Mouse (Mus musculus) myocyte (in vitro differentiated cells): ENCODE data around the gene Smurf2.

ENCODE experiments used
- CEBPB ChIP-seq: IDR thresholded peaks from 2 replicates; pipeline ENCODE4 v1.6.1; 2011; ENCODE audit warnings: mild to moderate bottlenecking, moderate library complexity; ENCODE audit not compliant: poor library complexity, insufficient read depth, severe bottlenecking
- E2F4 ChIP-seq: IDR thresholded peaks from one replicate; pipeline ENCODE4 v1.6.1; 2011; ENCODE audit warnings: mild to moderate bottlenecking, control low read depth, moderate library complexity; ENCODE audit not compliant: insufficient read depth
- MAX ChIP-seq: IDR thresholded peaks from one replicate; pipeline ENCODE4 v1.6.1; 2011; ENCODE audit warnings: low read depth, mild to moderate bottlenecking, control low read depth
- MYOD1 ChIP-seq, 3 experiments: IDR thresholded peaks; one replicate each; pipeline ENCODE4 v1.6.1; 2011; ENCODE audit warnings: control low read depth in 2 of 3, low read depth in 2 of 3, mild to moderate bottlenecking in 2 of 3, moderate library complexity in 1 of 3; ENCODE audit not compliant: insufficient read length in 2 of 3, control insufficient read depth in 1 of 3
- MYOG ChIP-seq, 3 experiments: IDR thresholded peaks; one replicate each; pipeline ENCODE4 v1.6.1; 2011; ENCODE audit warnings: control low read depth in 2 of 3, low read depth in 2 of 3, mild to moderate bottlenecking in 2 of 3; ENCODE audit not compliant: insufficient read length in 2 of 3, control insufficient read depth in 1 of 3, insufficient read depth in 1 of 3
- POLR2A ChIP-seq: IDR thresholded peaks from one replicate; pipeline ENCODE4 v1.6.1; 2011; ENCODE audit warnings: low read depth, mild to moderate bottlenecking, control low read depth, moderate library complexity; ENCODE audit not compliant: insufficient read length
- POLR2AphosphoS2 ChIP-seq: IDR thresholded peaks from one replicate; pipeline ENCODE4 v1.6.1; 2011; ENCODE audit warnings: low read depth, control low read depth; ENCODE audit not compliant: insufficient read length
- REST ChIP-seq: IDR thresholded peaks from one replicate; pipeline ENCODE4 v1.6.1; 2011; ENCODE audit warnings: mild to moderate bottlenecking, control low read depth, moderate library complexity; ENCODE audit not compliant: insufficient read depth, insufficient read length
- SRF ChIP-seq: IDR thresholded peaks from one replicate; pipeline ENCODE4 v1.6.1; 2011; ENCODE audit warnings: low read depth; ENCODE audit not compliant: control insufficient read depth, insufficient read length
- TCF12 ChIP-seq: IDR thresholded peaks from one replicate; pipeline ENCODE4 v1.6.1; 2011; ENCODE audit warnings: mild to moderate bottlenecking, control low read depth; ENCODE audit not compliant: poor library complexity, insufficient read depth, severe bottlenecking
- TCF3 ChIP-seq: IDR thresholded peaks from one replicate; pipeline ENCODE4 v1.6.1; 2011; ENCODE audit warnings: low read depth, control low read depth; ENCODE audit not compliant: insufficient read length
- USF1 ChIP-seq: IDR thresholded peaks from one replicate; pipeline ENCODE4 v1.6.1; 2011; ENCODE audit warnings: low read depth, mild to moderate bottlenecking, control low read depth, moderate library complexity

- TF ChIP-seq MAX (no peak), POLR2A (no peak), POLR2AphosphoS2 (no peak), SRF (no peak), MYOG (IDR thresholded peaks at IDR 0.05; ENCODE audit: control insufficient read depth in 1 of 3, insufficient read depth in 1 of 3, insufficient read length in 2 of 3, low read depth in 2 of 3) (no peak), USF1 (no peak), E2F4 (no peak), TCF12 (no peak), TCF3 (no peak), CEBPB (no peak), MYOD1 (IDR thresholded peaks at IDR 0.05; ENCODE audit: control insufficient read depth in 1 of 3, insufficient read length in 2 of 3, low read depth in 2 of 3) (no peak), REST (no peak)
These were observed 143.1 kb downstream of the Smurf2 start for GRCm38 (mm10) chr11:106777395-106777794.
